Mouse (Mus musculus) limb, embryonic 14.5 days (tissue): ENCODE results near the gene Edn2. TPM values are rescaled to one million over a fixed set of nuclear protein-coding genes. Genes with fewer than 3 reads are reported as not detected.

Experiments
- ATAC-seq: fragments of 200-750 bp; cut with Nextera tagmentation; 2 replicates; pipeline ENCODE4 v1.8.0; 2017; ENCODE audit warnings: low read depth, moderate number of reproducible peaks, moderate TSS enrichment; ENCODE audit not compliant: low FRiP score
- DNase-seq: peaks from one replicate; pipeline ENCODE4 v3.0.0-alpha.2; 2015; ENCODE audit warnings: low spot score
- H3K27ac ChIP-seq: fragments of 300-500 bp; sonication (generic); replicated peaks from 2 replicates; pipeline ENCODE4 v1.5.1; 2014; ENCODE audit warnings: low read depth, mild to moderate bottlenecking, low read length, moderate library complexity, mixed read lengths
- H3K27me3 ChIP-seq: fragments of 300-500 bp; sonication (generic); 2 replicates; pipeline ENCODE4 v1.6.1; 2014; ENCODE audit warnings: low read length, mixed read lengths; ENCODE audit not compliant: control insufficient read depth, insufficient read depth
- H3K36me3 ChIP-seq: fragments of 300-500 bp; sonication (generic); 2 replicates; pipeline ENCODE4 v1.6.1; 2014; ENCODE audit warnings: mild to moderate bottlenecking, low read length, moderate library complexity, mixed read lengths; ENCODE audit not compliant: control insufficient read depth, insufficient read depth
- H3K4me1 ChIP-seq: fragments of 300-500 bp; sonication (generic); 2 replicates; pipeline ENCODE4 v1.6.1; 2014; ENCODE audit warnings: antibody characterized with exemption, low read length, mixed read lengths; ENCODE audit not compliant: control insufficient read depth, insufficient read depth
- H3K4me2 ChIP-seq: fragments of 300-500 bp; sonication (generic); replicated peaks from 2 replicates; pipeline ENCODE4 v1.6.1; 2014; ENCODE audit warnings: low read depth, mild to moderate bottlenecking, low read length, moderate library complexity; ENCODE audit not compliant: severe bottlenecking
- H3K4me3 ChIP-seq: fragments of 300-500 bp; sonication (generic); replicated peaks from 2 replicates; pipeline ENCODE4 v1.5.1; 2014; ENCODE audit warnings: low read length
- H3K9ac ChIP-seq: fragments of 300-500 bp; sonication (generic); 2 replicates; pipeline ENCODE4 v1.6.1; 2014; ENCODE audit warnings: mild to moderate bottlenecking, low read depth, low read length, moderate library complexity; ENCODE audit not compliant: severe bottlenecking
- H3K9me3 ChIP-seq: fragments of 300-500 bp; sonication (generic); 2 replicates; pipeline ENCODE4 v1.6.1; 2016; ENCODE audit warnings: low read length; ENCODE audit not compliant: control insufficient read depth
- POLR2A ChIP-seq: fragments of 200-500 bp; IDR thresholded peaks from 2 replicates; pipeline ENCODE4 v1.8.0; 2012; ENCODE audit warnings: inconsistent platforms, mild to moderate bottlenecking, moderate library complexity, borderline replicate concordance; ENCODE audit not compliant: insufficient read depth, insufficient read length; ENCODE audit errors: extremely low read depth
- WGBS: fragments of 180-500 bp; shearing (Covaris S2); extraction: QIAGEN DNeasy Blood & Tissue Kit; methylation state at CpG from one replicate; pipeline ENCODE4 v1.1.7; 2014; 5-methylcytosine and 5-hydroxymethylcytosine counted together
- polyA plus RNA-seq, 2 experiments: library from polyadenylated mRNA; depleted of rRNA in 1 of 2; stranded (reverse) in 1 of 2; unstranded in 1 of 2; fragments of >200 nt; fragmentation: Nextera tagmentation in 1 of 2; extraction: Ambion mirVana in 1 of 2; gene quantifications; 2 replicates each; pipeline versions ENCODE4 v1.2.1 to v1.2.3; 2012 to 2014

Gene Edn2
- polyA plus RNA-seq, 2 experiments: 2.7 to 2.9 TPM

- ATAC-seq (no peak), DNase-seq (no peak)
- Histone ChIP-seq H3K4me2 (no peak overlapping the region), H3K27me3 (no peaks in the 10 kb centered on the region), H3K27ac (no peak overlapping the region), H3K9me3 (no peaks in the 10 kb centered on the region), H3K4me1 (peaks cover 17% of the 10 kb centered on the region; the same call in 1 of the 2 replicates), H3K36me3 (no peaks in the 10 kb centered on the region), H3K9ac (no peak overlapping the region), H3K4me3 (no peak overlapping the region)
- TF ChIP-seq POLR2A: no peak
- WGBS: 85% methylated on average over 5 of the region's 5 CpGs
Observed at GRCm38 (mm10) chr4:120164316-120164715, 3.3 kb downstream of the Edn2 start.

- no peak overlapping the region for H3K4me3 ChIP-seq
- H3K9me3 ChIP-seq: no peaks in the 10 kb centered on the region
- no peak overlapping the region for H3K27ac ChIP-seq
- 65% methylated on average over 6 of the region's 6 CpGs for WGBS
- ATAC-seq (no peak), DNase-seq (no peak)
- no peak overlapping the region for H3K4me2 ChIP-seq
- TF ChIP-seq POLR2A: no peak
- H3K36me3 ChIP-seq: no peaks in the 10 kb centered on the region
- H3K9ac ChIP-seq: no peak overlapping the region
- peaks cover 18% of the 10 kb centered on the region for H3K4me1 ChIP-seq
- no peaks in the 10 kb centered on the region for H3K27me3 ChIP-seq
Observed at GRCm38 (mm10) chr4:120167778-120168177, 6.8 kb downstream of the Edn2 start.

- WGBS: 91% methylated on average over 4 of the region's 4 CpGs
- Histone ChIP-seq H3K4me3 (no peak overlapping the region), H3K36me3 (no peaks in the 10 kb centered on the region), H3K4me2 (no peak overlapping the region), H3K27me3 (no peaks in the 10 kb centered on the region), H3K4me1 (peaks cover 12% of the 10 kb centered on the region), H3K9ac (no peak overlapping the region), H3K27ac (no peak overlapping the region), H3K9me3 (no peaks in the 10 kb centered on the region)
- no peak for ATAC-seq
- TF ChIP-seq POLR2A: no peak
- no peak for DNase-seq
Observed at GRCm38 (mm10) chr4:120168346-120168745, 7.3 kb downstream of the Edn2 start.

- Histone ChIP-seq H3K9ac (no peak overlapping the region), H3K4me1 (peaks cover 10% of the 10 kb centered on the region; the same call in 1 of the 2 replicates), H3K4me2 (no peak overlapping the region), H3K36me3 (no peaks in the 10 kb centered on the region), H3K27me3 (no peaks in the 10 kb centered on the region), H3K9me3 (no peaks in the 10 kb centered on the region), H3K27ac (no peak overlapping the region), H3K4me3 (no peak overlapping the region)
- ATAC-seq (no peak), DNase-seq (no peak)
- no peak for TF ChIP-seq POLR2A
- 43% methylated on average over 9 of the region's 9 CpGs for WGBS
Observed at GRCm38 (mm10) chr4:120170387-120170936, 9.5 kb downstream of the Edn2 start.

GRCm38 (mm10) chr4:120172050-120172684, 11.2 kb downstream of the Edn2 start:
- 12% methylated on average over 7 of the region's 7 CpGs for WGBS
- no peak overlapping the region for H3K9ac ChIP-seq
- no peak overlapping the region for H3K4me2 ChIP-seq
- no peak overlapping the region for H3K27ac ChIP-seq
- no peak overlapping the region for H3K4me3 ChIP-seq
- H3K27me3 ChIP-seq: no peaks in the 10 kb centered on the region
- H3K4me1 ChIP-seq: peaks cover 10% of the 10 kb centered on the region; the same call in 1 of the 2 replicates
- no peaks in the 10 kb centered on the region for H3K36me3 ChIP-seq
- peak; percentile 60; the same call in 1 of the 2 replicates for ATAC-seq
- H3K9me3 ChIP-seq: no peaks in the 10 kb centered on the region
- TF ChIP-seq POLR2A: no peak
- peak; percentile 52 for DNase-seq
